Mouse (Mus musculus): ENCODE measurements around the gene Htra3.

GRCm38 (mm10) chr5:35727447-35727846, 47.9 kb upstream of the Htra3 start:
- TF ChIP-seq CTCF (IDR thresholded peaks at IDR 0.05; ENCODE audit: extremely low read depth, insufficient read depth, insufficient read length, insufficient replicate concordance) (no peak), POLR2A (IDR thresholded peaks at IDR 0.05; ENCODE audit: low read depth, low read length) (no peak)

Measured in spleen, adult 2 months (tissue).